Mouse (Mus musculus): ENCODE measurements at regions not wholly inside any gene's neighbourhood (a gene's known extent, or its start where the extent isn't known, plus 50 kb on each side); places are given as distances from the start of the nearest gene placed in this dataset.
"Not testable (repeated sequence)": the region's sequence is repeated elsewhere in the genome, so short reads cannot be mapped to it uniquely, and the experiment has no call there.

DNA sequence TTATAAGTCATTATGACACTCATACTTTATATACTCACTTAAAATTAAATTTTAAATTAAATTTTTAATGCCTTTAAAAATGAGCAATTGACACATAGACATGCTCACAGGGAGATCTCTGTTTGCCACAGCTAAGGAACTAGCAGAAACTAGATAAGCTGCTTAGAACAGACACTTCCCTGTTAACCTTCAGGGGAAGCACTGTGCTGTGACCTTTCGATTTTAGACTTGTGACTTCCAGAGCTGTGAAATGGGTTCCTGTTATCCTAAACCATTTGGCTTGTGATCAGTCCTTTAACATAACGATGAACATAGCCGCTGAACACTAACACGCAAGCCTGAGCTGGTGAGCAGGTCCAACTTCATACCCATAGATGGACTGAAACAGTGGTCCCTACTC is 68.4 kb upstream of the Zcchc2 start:
- H3K4me3 ChIP-seq (replicated peaks), result no peak overlapping the region

DNA sequence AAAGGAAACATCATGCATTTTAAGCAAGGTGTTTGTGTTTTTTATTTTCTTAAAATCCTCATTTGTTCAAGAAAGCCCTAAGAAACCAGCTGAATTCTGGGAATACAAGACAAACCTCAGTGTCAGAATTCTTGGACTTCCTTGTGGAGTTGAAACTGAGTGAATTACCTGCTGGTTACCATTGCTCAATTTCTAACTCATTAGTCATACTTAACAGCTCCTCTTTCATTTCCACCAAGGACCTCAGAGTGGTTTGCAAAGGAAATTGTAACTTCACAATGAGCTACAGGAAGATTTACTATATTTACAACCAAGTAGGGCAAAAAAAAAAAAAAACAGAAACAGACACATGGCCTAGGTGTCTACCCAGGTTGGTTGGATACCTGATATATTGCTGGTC is 67.6 kb upstream of the Zcchc2 start:
- TF ChIP-seq FLI1 (IDR thresholded peaks at IDR 0.05; ENCODE audit: low read length) (no peak), GATA1 (IDR thresholded peaks at IDR 0.05; ENCODE audit: borderline replicate concordance, low read length) (no peak)
- no peaks in the 10 kb centered on the region for H3K9me3 ChIP-seq
- H3K4me3 ChIP-seq (replicated peaks), result no peak overlapping the region
- peaks cover 44% of the 10 kb centered on the region for H3K4me1 ChIP-seq
- H3K36me3 ChIP-seq (replicated peaks; ENCODE audit: low read length), result no peaks in the 10 kb centered on the region
- H3K27me3 ChIP-seq (replicated peaks), result no peaks in the 10 kb centered on the region

More for the DNA sequence above, 68.4 kb upstream of the Zcchc2 start:
- no peaks in the 10 kb centered on the region for H3K27me3 ChIP-seq (replicated peaks)
- no peaks in the 10 kb centered on the region for H3K9me3 ChIP-seq
- TF ChIP-seq GATA1 (IDR thresholded peaks at IDR 0.05; ENCODE audit: borderline replicate concordance, low read length), result no peak
- no peak for TF ChIP-seq FLI1 (IDR thresholded peaks at IDR 0.05; ENCODE audit: low read length)
- H3K4me1 ChIP-seq, result peaks cover 44% of the 10 kb centered on the region
- no peaks in the 10 kb centered on the region for H3K36me3 ChIP-seq (replicated peaks; ENCODE audit: low read length)

DNA sequence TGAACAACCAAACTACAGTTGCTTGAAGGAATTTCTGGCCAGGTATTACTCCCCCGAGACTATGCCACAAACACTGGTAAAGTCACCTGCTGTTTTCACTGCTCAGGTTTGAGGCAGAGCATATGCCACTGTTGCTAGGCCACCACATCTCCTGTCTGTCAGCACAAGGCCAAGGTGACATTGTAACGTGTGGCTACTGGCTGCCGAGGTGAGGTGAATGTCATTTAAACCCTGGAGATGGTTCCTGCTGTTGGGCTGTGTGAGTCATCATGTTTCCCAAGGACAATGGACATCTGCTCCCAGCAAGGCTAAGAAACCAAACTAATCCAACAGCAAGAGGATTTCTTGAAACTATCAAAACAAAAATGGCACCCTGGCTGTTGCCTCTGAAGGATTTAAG is 67.2 kb upstream of the Zcchc2 start:
- no peaks in the 10 kb centered on the region for H3K36me3 ChIP-seq (replicated peaks; ENCODE audit: low read length)
- no peaks in the 10 kb centered on the region for H3K27me3 ChIP-seq (replicated peaks)
- peak overlapping the region; percentile 50 for H3K4me3 ChIP-seq (replicated peaks)
- H3K4me1 ChIP-seq, result peaks cover 44% of the 10 kb centered on the region
- TF ChIP-seq GATA1 (IDR thresholded peaks at IDR 0.05; ENCODE audit: borderline replicate concordance, low read length) (no peak), FLI1 (IDR thresholded peaks at IDR 0.05; ENCODE audit: low read length) (no peak)
- H3K9me3 ChIP-seq, result no peaks in the 10 kb centered on the region

DNA sequence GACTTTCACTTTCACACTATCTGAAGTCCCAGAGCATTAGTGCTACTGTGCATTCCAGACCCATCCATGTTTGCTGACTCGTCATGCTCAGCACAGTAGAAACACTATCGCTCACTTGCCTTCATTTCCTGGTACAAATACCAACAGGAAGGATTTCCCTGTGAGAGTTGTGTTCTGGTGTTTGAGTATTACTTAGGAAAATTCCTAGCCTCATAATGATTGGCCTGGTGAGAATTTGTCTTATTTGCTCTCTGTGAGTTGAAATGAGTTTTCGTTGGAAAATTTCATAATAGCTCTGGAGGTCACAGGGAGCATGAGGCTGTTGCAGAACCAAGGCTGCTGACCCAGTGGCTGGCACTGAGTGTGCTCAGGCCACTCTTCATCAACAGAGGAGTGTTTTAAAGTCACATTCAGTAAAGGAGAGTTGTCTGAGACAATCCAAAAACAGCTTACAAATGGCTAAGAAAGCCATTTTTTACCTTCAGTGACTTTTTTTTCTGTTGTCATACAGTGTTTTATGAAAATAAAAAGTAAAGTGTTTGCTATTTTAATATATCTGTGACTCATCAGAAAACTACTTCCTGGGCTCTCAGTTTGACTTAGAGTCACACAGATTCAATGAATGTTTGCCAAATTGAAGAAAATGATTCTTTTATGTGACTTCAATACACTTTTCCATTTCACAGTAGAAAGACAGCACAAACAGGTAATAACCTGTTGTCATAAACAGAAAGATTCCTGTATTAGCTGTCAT is 64.4 kb upstream of the Zcchc2 start:
- Histone ChIP-seq H3K4me3 (replicated peaks) (peak overlapping the region; percentile 85), H3K9me3 (no peaks in the 10 kb centered on the region), H3K4me1 (peaks cover 57% of the 10 kb centered on the region), H3K36me3 (replicated peaks; ENCODE audit: low read length) (no peaks in the 10 kb centered on the region), H3K27me3 (replicated peaks) (no peaks in the 10 kb centered on the region)
- TF ChIP-seq GATA1 (IDR thresholded peaks at IDR 0.05; ENCODE audit: borderline replicate concordance, low read length) (no peak), FLI1 (IDR thresholded peaks at IDR 0.05; ENCODE audit: low read length) (no peak)

DNA sequence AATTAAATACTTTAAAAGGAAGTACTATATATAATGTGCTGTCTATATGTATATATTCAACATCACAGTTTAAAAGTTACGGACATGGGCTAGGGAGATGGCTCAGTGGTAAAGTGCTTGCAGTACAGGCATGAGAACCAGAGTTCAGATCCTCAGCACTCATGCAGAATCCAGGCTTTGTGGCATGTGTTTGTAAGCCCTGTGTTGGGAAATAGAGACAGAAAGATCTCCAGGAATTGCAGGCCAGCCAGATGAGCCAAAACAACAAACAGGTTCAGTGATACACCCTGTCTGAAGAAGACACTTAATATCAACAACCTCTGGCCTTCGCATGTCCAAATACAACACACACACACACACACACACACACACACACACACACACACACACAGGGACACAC is 63.3 kb upstream of the Zcchc2 start:
- peaks cover 60% of the 10 kb centered on the region for H3K4me1 ChIP-seq
- H3K4me3 ChIP-seq (replicated peaks), result no peak overlapping the region
- no peaks in the 10 kb centered on the region for H3K9me3 ChIP-seq
- TF ChIP-seq FLI1 (IDR thresholded peaks at IDR 0.05; ENCODE audit: low read length) (no peak), GATA1 (IDR thresholded peaks at IDR 0.05; ENCODE audit: borderline replicate concordance, low read length) (no peak)
- H3K27me3 ChIP-seq (replicated peaks), result no peaks in the 10 kb centered on the region
- no peaks in the 10 kb centered on the region for H3K36me3 ChIP-seq (replicated peaks; ENCODE audit: low read length)

DNA sequence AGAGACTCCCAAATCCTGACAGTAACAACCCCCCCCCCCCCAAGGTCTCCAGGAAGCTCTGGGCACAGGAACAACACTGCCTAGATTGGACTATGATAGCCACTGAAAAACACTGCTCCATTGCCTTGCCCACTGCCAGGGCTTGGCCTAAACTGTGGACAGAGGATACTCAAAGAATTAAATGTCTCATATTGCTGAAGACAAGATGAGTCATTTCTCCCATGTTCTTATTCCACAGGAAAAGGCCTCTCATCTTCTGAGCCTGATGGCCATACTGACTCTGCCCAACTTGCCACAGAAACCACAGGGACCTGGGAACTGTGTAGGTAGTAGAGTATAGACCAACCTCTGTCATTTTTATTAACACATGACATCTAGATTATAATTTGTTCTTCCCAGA is 59.4 kb upstream of the Zcchc2 start:
- no peaks in the 10 kb centered on the region for H3K9me3 ChIP-seq
- no peaks in the 10 kb centered on the region for H3K36me3 ChIP-seq (replicated peaks; ENCODE audit: low read length)
- no peaks in the 10 kb centered on the region for H3K27me3 ChIP-seq (replicated peaks)
- TF ChIP-seq GATA1 (IDR thresholded peaks at IDR 0.05; ENCODE audit: borderline replicate concordance, low read length) (no peak), FLI1 (IDR thresholded peaks at IDR 0.05; ENCODE audit: low read length) (no peak)
- H3K4me1 ChIP-seq, result peaks cover 29% of the 10 kb centered on the region
- no peak overlapping the region for H3K4me3 ChIP-seq (replicated peaks)

DNA sequence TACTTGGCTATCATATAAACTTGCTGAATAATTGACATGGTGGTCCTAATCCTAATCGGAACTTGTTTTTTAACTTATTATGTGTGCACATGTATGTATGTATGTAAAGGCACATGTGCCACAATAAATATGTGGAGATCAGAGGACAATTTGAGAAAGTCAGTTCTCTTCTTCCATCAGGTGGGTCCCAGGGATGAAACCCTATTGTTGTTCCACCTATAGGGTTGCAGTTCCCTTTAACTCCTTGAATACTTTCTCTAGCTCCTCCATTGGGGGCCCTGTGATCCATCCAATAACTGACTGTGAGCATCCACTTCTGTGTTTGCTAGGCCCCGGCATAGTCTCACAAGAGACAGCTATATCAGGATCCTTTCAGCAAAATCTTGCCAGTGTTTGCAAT is 56.0 kb upstream of the Zcchc2 start:
- H3K36me3 ChIP-seq (replicated peaks; ENCODE audit: low read length), result not testable (repeated sequence)

More for the DNA sequence above, 56.0 kb upstream of the Zcchc2 start:
- H3K4me3 ChIP-seq (replicated peaks); H3K9me3 ChIP-seq; H3K27me3 ChIP-seq (replicated peaks): not testable (repeated sequence)
- peaks cover 22% of the 10 kb centered on the region for H3K4me1 ChIP-seq

All from megakaryocyte, embryonic 14.5 days (primary cell).